Mouse (Mus musculus) kidney, postnatal 0 days (tissue): ENCODE data around the gene Nipsnap1. TPM values are rescaled to one million over a fixed set of nuclear protein-coding genes. Genes with fewer than 3 reads are reported as not detected.
A peak's percentile ranks its signal among the peaks of the same experiment; 100 is the strongest.

Experiments used
- ATAC-seq: fragments of 200-750 bp; cut with Nextera tagmentation; replicated peaks from 2 replicates; pipeline ENCODE4 v1.8.0; 2017; ENCODE audit warnings: low read depth, moderate number of reproducible peaks, moderate TSS enrichment, moderate library complexity; ENCODE audit not compliant: low FRiP score
- DNase-seq: peaks from one replicate; pipeline ENCODE4 v3.0.0-alpha.2; 2016; ENCODE audit warnings: low spot score
- H3K27ac ChIP-seq: fragments of 300-500 bp; sonication (generic); 2 replicates; pipeline ENCODE4 v1.5.1; 2014; ENCODE audit warnings: mild to moderate bottlenecking
- H3K27me3 ChIP-seq: fragments of 300-500 bp; sonication (generic); 2 replicates; pipeline ENCODE4 v1.6.1; 2014; ENCODE audit warnings: low read length, mixed read lengths; ENCODE audit not compliant: insufficient read depth
- H3K36me3 ChIP-seq: fragments of 300-500 bp; sonication (generic); 2 replicates; pipeline ENCODE4 v1.6.1; 2014; ENCODE audit warnings: low read length, mixed read lengths; ENCODE audit not compliant: insufficient read depth
- H3K4me1 ChIP-seq: fragments of 300-500 bp; sonication (generic); replicated peaks from 2 replicates; pipeline ENCODE4 v1.6.1; 2014; ENCODE audit warnings: antibody characterized with exemption, low read length, mixed read lengths; ENCODE audit not compliant: insufficient read depth
- H3K4me2 ChIP-seq: fragments of 300-500 bp; sonication (generic); 2 replicates; pipeline ENCODE4 v1.6.1; 2014; ENCODE audit warnings: mild to moderate bottlenecking, low read length, moderate library complexity, mixed read lengths
- H3K4me3 ChIP-seq: fragments of 300-500 bp; sonication (generic); replicated peaks from 2 replicates; pipeline ENCODE4 v1.5.1; 2014; ENCODE audit warnings: low read depth, low read length
- H3K9ac ChIP-seq: fragments of 300-500 bp; sonication (generic); 2 replicates; pipeline ENCODE4 v1.6.1; 2014; ENCODE audit warnings: low read depth, low read length
- H3K9me3 ChIP-seq: fragments of 300-500 bp; sonication (generic); replicated peaks from 2 replicates; pipeline ENCODE4 v1.6.1; 2016; ENCODE audit warnings: low read length, inconsistent platforms, mixed read lengths
- CTCF ChIP-seq: IDR thresholded peaks from 2 replicates; pipeline ENCODE4 v1.5.1; 2016; ENCODE audit warnings: antibody characterized with exemption, low read depth, mild to moderate bottlenecking, moderate library complexity
- WGBS: fragments of 180-500 bp; shearing (Covaris S2); extraction: QIAGEN DNeasy Blood & Tissue Kit; methylation state at CpG from one replicate; pipeline ENCODE4 v1.1.7; 2014; 5-methylcytosine and 5-hydroxymethylcytosine counted together
- polyA plus RNA-seq: library from polyadenylated mRNA; unstranded; fragments of >200 nt; fragmentation: Nextera tagmentation; extraction: Ambion mirVana; gene quantifications from 2 replicates; pipeline ENCODE4 v1.2.1, GENCODE M21; 2015

Nipsnap1 gene
- polyA plus RNA-seq, 1 experiment from 2014 or later, result 82.0 TPM

DNA sequence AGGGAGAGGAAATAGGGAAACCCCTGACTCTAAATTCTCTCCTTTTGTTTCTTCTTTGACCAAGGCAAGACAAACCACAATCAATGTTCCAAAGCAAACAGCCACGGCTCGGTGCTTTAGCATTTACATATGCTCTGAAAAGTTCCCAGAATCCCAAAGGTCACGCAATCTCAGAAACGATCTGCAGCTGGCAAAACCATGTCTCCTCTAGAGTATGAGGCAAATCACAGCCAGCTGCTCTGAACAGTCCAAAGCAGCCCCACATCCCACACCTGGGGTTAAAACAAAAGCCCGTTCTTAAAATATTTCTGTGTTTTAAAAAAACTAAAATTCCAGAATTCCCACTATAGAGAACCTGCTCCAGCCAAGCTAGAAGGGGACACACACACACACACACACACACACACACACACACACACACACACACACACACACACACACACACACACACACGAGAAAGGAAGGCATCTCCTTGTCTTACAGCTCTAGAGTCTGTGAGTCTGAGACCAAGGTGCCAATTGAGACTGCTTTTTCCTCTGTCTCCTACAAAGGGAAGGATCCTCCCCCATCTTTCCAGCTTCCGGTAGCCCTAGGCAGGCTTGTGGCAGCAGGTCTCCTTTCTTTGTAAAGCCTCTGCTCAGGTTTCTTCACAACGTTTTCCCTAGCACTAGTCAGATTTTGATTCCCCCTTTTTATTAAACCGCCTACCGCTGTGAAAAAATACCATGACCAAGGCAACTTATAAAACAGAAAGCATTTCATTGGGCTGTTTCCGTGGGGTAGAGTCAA lies 11.7 kb upstream of the Nipsnap1 start:
- 0 out of 2 replicates have a peak overlapping the region, but pooled peaks have one; percentile 13 for H3K27ac ChIP-seq
- no peak for ATAC-seq
- no peak for TF ChIP-seq CTCF
- peak; percentile 48 for DNase-seq
- H3K4me1 ChIP-seq, result no peaks in the 10 kb centered on the region; the same call in 1 of the 2 replicates
- no peak overlapping the region for H3K9ac ChIP-seq
- H3K27me3 ChIP-seq, result no peaks in the 10 kb centered on the region
- no peak overlapping the region for H3K4me2 ChIP-seq
- no peaks in the 10 kb centered on the region for H3K9me3 ChIP-seq
- no peak overlapping the region for H3K4me3 ChIP-seq
- WGBS, result 30% methylated on average over 11 of the region's 11 CpGs
- H3K36me3 ChIP-seq, result no peaks in the 10 kb centered on the region

DNA sequence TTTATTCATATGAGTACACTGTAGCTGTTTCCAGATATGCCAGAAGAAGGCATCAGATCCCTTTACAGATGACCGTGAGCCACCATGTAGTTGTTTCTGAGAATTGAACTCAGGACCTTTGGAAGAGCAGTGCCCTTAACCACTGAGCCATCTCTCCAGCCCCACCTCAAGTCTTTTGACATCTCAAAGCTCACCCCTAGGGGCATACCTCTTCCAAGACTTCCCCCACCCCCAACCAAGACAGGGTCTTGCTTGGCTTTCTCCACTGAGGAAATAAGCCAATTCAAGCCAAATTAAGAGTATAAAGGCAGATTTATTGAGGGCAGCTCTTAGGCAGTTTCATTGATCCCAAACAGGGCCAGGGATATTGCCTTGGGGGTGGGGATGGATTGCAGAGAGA lies 11.0 kb upstream of the Nipsnap1 start:
- Histone ChIP-seq H3K27me3 (no peaks in the 10 kb centered on the region), H3K27ac (no peak overlapping the region), H3K4me2 (no peak overlapping the region), H3K4me3 (no peak overlapping the region), H3K9me3 (no peaks in the 10 kb centered on the region), H3K36me3 (no peaks in the 10 kb centered on the region), H3K4me1 (no peaks in the 10 kb centered on the region; the same call in 1 of the 2 replicates), H3K9ac (no peak overlapping the region)
- WGBS, result 89% methylated on average over 1 of the region's 1 CpGs
- no peak for DNase-seq
- no peak for TF ChIP-seq CTCF
- ATAC-seq, result no peak

DNA sequence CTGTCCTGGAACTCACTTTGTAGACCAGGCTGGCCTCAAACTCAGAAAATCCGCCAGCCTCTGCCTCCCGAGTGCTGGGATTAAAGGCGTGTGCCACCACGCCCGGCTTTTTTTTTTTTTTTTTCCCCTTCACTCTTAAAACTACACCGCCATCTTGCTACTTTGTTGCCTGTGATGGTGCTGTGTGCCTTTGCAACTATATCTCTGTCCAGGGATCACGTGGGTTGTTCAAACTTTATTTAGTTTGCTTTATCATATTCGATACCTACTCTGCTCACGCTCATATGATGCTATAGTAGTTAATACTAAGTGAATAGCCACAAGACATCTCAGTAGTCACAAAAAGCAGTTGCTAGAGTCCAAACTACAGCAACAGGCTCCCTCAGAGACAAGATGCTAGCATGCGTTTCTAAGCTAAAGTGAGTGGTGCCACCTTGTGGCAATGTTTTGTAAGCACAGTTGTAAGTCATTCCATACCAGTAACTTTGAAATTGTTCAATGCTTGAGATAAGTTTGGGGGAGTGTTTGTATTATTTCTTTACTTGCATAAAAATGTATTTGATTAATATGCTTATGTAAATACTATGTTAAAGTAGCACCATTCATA lies 8.0 kb upstream of the Nipsnap1 start:
- peak; percentile 92 for TF ChIP-seq CTCF
- no peak overlapping the region for H3K4me3 ChIP-seq

DNA sequence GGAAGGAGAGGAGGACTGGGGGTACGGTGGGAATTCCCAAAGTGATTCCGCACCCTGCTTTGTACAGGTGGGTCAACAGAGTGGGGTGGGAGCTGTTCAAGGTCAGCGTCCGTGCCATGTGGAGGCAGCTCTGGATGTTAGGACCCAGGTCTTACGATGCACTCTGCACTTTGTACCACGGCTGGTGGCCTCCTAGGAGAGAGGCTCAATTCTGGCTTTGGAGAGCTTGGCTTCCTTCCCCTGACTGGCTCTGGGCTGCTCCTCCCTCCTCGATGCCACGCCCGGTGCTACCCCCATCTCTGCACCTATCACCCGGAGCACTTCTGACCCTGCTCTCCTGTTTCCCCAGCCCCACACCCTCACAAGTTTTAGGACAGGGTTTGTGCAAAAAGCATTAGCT lies 800 bp downstream of the Nipsnap1 start:
- no peaks in the 10 kb centered on the region for H3K27me3 ChIP-seq
- peak overlapping the region; percentile 69 for H3K4me3 ChIP-seq
- 4% methylated on average over 10 of the region's 10 CpGs for WGBS
- H3K4me1 ChIP-seq, result no peaks in the 10 kb centered on the region; the same call in 1 of the 2 replicates
- H3K9me3 ChIP-seq, result no peaks in the 10 kb centered on the region
- H3K9ac ChIP-seq, result peak overlapping the region; percentile 73
- no peak for TF ChIP-seq CTCF
- ATAC-seq (peak; percentile 69), DNase-seq (peak; percentile 16)
- no peaks in the 10 kb centered on the region for H3K36me3 ChIP-seq
- peak overlapping the region; percentile 72 for H3K27ac ChIP-seq
- H3K4me2 ChIP-seq, result peak overlapping the region; percentile 87

More for the DNA sequence above, 8.0 kb upstream of the Nipsnap1 start:
- Histone ChIP-seq H3K9me3 (no peaks in the 10 kb centered on the region), H3K9ac (no peak overlapping the region), H3K27ac (no peak overlapping the region), H3K36me3 (no peaks in the 10 kb centered on the region), H3K4me2 (no peak overlapping the region), H3K27me3 (no peaks in the 10 kb centered on the region), H3K4me1 (no peaks in the 10 kb centered on the region; the same call in 1 of the 2 replicates)
- DNase-seq (peak; percentile 88), ATAC-seq (no peak)
- WGBS, result 50% methylated on average over 10 of the region's 10 CpGs

DNA sequence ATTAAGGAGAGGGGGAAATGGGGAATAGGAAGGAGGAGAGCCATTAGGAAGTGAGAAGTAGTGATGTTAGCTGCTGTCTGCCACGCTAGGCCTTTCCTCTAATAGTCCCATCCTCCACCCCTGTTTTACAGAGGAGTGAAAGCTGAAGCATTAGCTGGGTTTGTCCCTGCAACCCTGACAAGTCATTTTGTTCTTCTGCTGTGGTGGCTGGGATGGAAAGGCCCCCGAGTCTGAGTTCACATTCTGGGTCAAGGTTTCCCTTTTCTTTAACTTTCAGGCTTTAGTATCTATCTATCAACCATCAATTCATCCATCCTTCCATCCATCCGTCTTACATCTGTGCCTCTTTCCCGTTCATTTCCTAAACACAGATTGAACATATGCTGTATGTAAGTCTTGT lies 7.3 kb downstream of the Nipsnap1 start:
- H3K36me3 ChIP-seq, result no peaks in the 10 kb centered on the region
- H3K9me3 ChIP-seq, result no peaks in the 10 kb centered on the region
- WGBS, result 79% methylated on average over 4 of the region's 4 CpGs
- TF ChIP-seq CTCF, result no peak
- no peaks in the 10 kb centered on the region for H3K27me3 ChIP-seq
- no peak overlapping the region for H3K4me3 ChIP-seq
- no peak overlapping the region for H3K4me2 ChIP-seq
- H3K4me1 ChIP-seq, result 0 out of 2 replicates have a peak, but pooled peaks cover 12% of the 10 kb centered on the region
- H3K27ac ChIP-seq, result no peak overlapping the region
- no peak for DNase-seq
- no peak overlapping the region for H3K9ac ChIP-seq
- no peak for ATAC-seq

DNA sequence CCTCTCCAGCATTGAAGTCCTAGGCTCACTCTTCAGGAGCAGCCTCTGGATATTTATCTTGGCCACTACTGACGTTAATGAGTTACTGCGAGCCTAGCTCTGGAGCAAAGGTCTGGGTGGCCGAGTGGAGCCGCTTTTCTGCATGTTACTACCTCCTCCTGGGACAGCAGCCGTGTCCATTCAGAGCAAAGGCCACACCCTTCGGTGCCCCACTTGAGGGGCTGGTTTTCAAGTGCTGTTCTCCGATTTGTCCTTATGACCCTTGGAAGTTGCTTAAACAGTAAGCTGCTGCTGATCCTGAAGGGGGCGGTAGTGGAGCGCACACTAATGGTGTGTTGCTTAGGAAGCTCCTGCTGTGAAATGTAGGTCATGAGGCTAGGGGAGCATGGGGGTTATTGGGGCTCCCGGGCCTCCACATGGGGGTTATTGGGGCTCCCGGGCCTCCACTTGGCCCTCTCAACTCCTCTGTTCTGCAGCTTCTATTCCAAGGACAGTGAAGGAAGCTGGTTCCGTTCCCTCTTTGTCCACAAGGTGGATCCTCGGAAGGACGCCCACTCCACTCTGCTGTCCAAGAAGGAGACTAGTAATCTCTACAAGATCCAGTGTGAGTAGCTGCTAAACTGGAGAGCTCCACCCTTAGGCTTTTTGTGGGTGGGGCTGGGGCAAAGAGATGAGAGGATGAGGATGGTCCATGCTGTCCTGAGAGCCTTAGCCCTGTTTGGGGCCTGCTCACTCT lies 9.3 kb downstream of the Nipsnap1 start:
- Histone ChIP-seq H3K27ac (peak overlapping the region; percentile 61), H3K4me1 (0 out of 2 replicates have a peak, but pooled peaks cover 12% of the 10 kb centered on the region), H3K4me3 (no peak overlapping the region), H3K36me3 (0 out of 2 replicates have a peak, but pooled peaks cover 3% of the 10 kb centered on the region), H3K9me3 (no peaks in the 10 kb centered on the region), H3K4me2 (no peak overlapping the region), H3K9ac (no peak overlapping the region), H3K27me3 (no peaks in the 10 kb centered on the region)
- TF ChIP-seq CTCF, result peak; percentile 68
- WGBS, result 33% methylated on average over 14 of the region's 14 CpGs
- ATAC-seq (peak; percentile 92), DNase-seq (peak; percentile 89)
